Mouse (Mus musculus): ENCODE data around the gene Gas7. TPM values are rescaled to one million over a fixed set of nuclear protein-coding genes. Genes with fewer than 3 reads are reported as not detected.

Gene Gas7
- polyA plus RNA-seq, 1 experiment from 2014 or later: 2.3 TPM

- Histone ChIP-seq H3K4me3 (ENCODE audit: low read depth, low read length) (no peak overlapping the region), H3K36me3 (ENCODE audit: control insufficient read depth, insufficient read depth, low read length) (no peaks in the 10 kb centered on the region), H3K4me2 (no peak overlapping the region), H3K9ac (ENCODE audit: low read depth, low read length) (no peak overlapping the region), H3K27ac (ENCODE audit: low read depth, low read length) (no peak overlapping the region), H3K27me3 (replicated peaks; ENCODE audit: control insufficient read depth, insufficient read depth, low read length) (no peaks in the 10 kb centered on the region), H3K4me1 (replicated peaks; ENCODE audit: control insufficient read depth, insufficient read depth, low read length) (no peaks in the 10 kb centered on the region), H3K9me3 (ENCODE audit: control insufficient read depth, low read length) (no peaks in the 10 kb centered on the region)
- ATAC-seq (replicated peaks; ENCODE audit: low FRiP score): no peak
- no peak for DNase-seq (ENCODE audit: low spot score)
- 68% methylated on average over 1 of the region's 1 CpGs for WGBS
Measured at GRCm38 (mm10) chr11:67509219-67509876, 54.1 kb downstream of the Gas7 start.

- peaks cover 4% of the 10 kb centered on the region; the same call in 1 of the 2 replicates for H3K4me1 ChIP-seq (replicated peaks; ENCODE audit: control insufficient read depth, insufficient read depth, low read length)
- H3K4me2 ChIP-seq: no peak overlapping the region
- ATAC-seq (replicated peaks; ENCODE audit: low FRiP score): no peak
- no peak overlapping the region for H3K4me3 ChIP-seq (ENCODE audit: low read depth, low read length)
- no peaks in the 10 kb centered on the region for H3K36me3 ChIP-seq (ENCODE audit: control insufficient read depth, insufficient read depth, low read length)
- no peak for DNase-seq (ENCODE audit: low spot score)
- no peaks in the 10 kb centered on the region for H3K27me3 ChIP-seq (replicated peaks; ENCODE audit: control insufficient read depth, insufficient read depth, low read length)
- no peak overlapping the region for H3K27ac ChIP-seq (ENCODE audit: low read depth, low read length)
- WGBS: 81% methylated on average over 4 of the region's 4 CpGs
- no peaks in the 10 kb centered on the region for H3K9me3 ChIP-seq (ENCODE audit: control insufficient read depth, low read length)
- no peak overlapping the region for H3K9ac ChIP-seq (ENCODE audit: low read depth, low read length)
Measured at GRCm38 (mm10) chr11:67510831-67511230, 55.6 kb downstream of the Gas7 start.

- Histone ChIP-seq H3K36me3 (ENCODE audit: control insufficient read depth, insufficient read depth, low read length) (no peaks in the 10 kb centered on the region), H3K27ac (ENCODE audit: low read depth, low read length) (no peak overlapping the region), H3K4me2 (no peak overlapping the region), H3K9ac (ENCODE audit: low read depth, low read length) (no peak overlapping the region), H3K27me3 (replicated peaks; ENCODE audit: control insufficient read depth, insufficient read depth, low read length) (no peaks in the 10 kb centered on the region), H3K4me3 (ENCODE audit: low read depth, low read length) (no peak overlapping the region), H3K9me3 (ENCODE audit: control insufficient read depth, low read length) (no peaks in the 10 kb centered on the region), H3K4me1 (replicated peaks; ENCODE audit: control insufficient read depth, insufficient read depth, low read length) (peaks cover 4% of the 10 kb centered on the region; the same call in 1 of the 2 replicates)
- WGBS: 86% methylated on average over 4 of the region's 4 CpGs
- no peak for ATAC-seq (replicated peaks; ENCODE audit: low FRiP score)
- no peak for DNase-seq (ENCODE audit: low spot score)
Measured at GRCm38 (mm10) chr11:67513001-67513400, 57.8 kb downstream of the Gas7 start.

- Histone ChIP-seq H3K27me3 (replicated peaks; ENCODE audit: control insufficient read depth, insufficient read depth, low read length) (no peaks in the 10 kb centered on the region), H3K4me1 (replicated peaks; ENCODE audit: control insufficient read depth, insufficient read depth, low read length) (peaks cover 4% of the 10 kb centered on the region; the same call in 1 of the 2 replicates), H3K4me2 (no peak overlapping the region), H3K9me3 (ENCODE audit: control insufficient read depth, low read length) (no peaks in the 10 kb centered on the region), H3K27ac (ENCODE audit: low read depth, low read length) (no peak overlapping the region), H3K36me3 (ENCODE audit: control insufficient read depth, insufficient read depth, low read length) (no peaks in the 10 kb centered on the region), H3K9ac (ENCODE audit: low read depth, low read length) (no peak overlapping the region), H3K4me3 (ENCODE audit: low read depth, low read length) (no peak overlapping the region)
- no peak for DNase-seq (ENCODE audit: low spot score)
- no peak for ATAC-seq (replicated peaks; ENCODE audit: low FRiP score)
- WGBS: 86% methylated on average over 8 of the region's 8 CpGs
Measured at GRCm38 (mm10) chr11:67514401-67514800, 59.2 kb downstream of the Gas7 start.

- Histone ChIP-seq H3K9ac (ENCODE audit: low read depth, low read length) (no peak overlapping the region), H3K9me3 (ENCODE audit: control insufficient read depth, low read length) (no peaks in the 10 kb centered on the region), H3K27ac (ENCODE audit: low read depth, low read length) (no peak overlapping the region), H3K4me1 (replicated peaks; ENCODE audit: control insufficient read depth, insufficient read depth, low read length) (peaks cover 4% of the 10 kb centered on the region; the same call in 1 of the 2 replicates), H3K36me3 (ENCODE audit: control insufficient read depth, insufficient read depth, low read length) (no peaks in the 10 kb centered on the region), H3K4me2 (no peak overlapping the region), H3K4me3 (ENCODE audit: low read depth, low read length) (no peak overlapping the region), H3K27me3 (replicated peaks; ENCODE audit: control insufficient read depth, insufficient read depth, low read length) (no peaks in the 10 kb centered on the region)
- DNase-seq (ENCODE audit: low spot score): no peak
- WGBS: 41% methylated on average over 5 of the region's 5 CpGs
- ATAC-seq (replicated peaks; ENCODE audit: low FRiP score): no peak
Measured at GRCm38 (mm10) chr11:67515020-67515911, 60.0 kb downstream of the Gas7 start.

- ATAC-seq (replicated peaks; ENCODE audit: low FRiP score): no peak
- peaks cover 4% of the 10 kb centered on the region; the same call in 1 of the 2 replicates for H3K4me1 ChIP-seq (replicated peaks; ENCODE audit: control insufficient read depth, insufficient read depth, low read length)
- 74% methylated on average over 3 of the region's 3 CpGs for WGBS
- H3K9me3 ChIP-seq (ENCODE audit: control insufficient read depth, low read length): no peaks in the 10 kb centered on the region
- no peak overlapping the region for H3K9ac ChIP-seq (ENCODE audit: low read depth, low read length)
- H3K27me3 ChIP-seq (replicated peaks; ENCODE audit: control insufficient read depth, insufficient read depth, low read length): no peaks in the 10 kb centered on the region
- no peak overlapping the region for H3K27ac ChIP-seq (ENCODE audit: low read depth, low read length)
- no peak overlapping the region for H3K4me2 ChIP-seq
- no peak overlapping the region for H3K4me3 ChIP-seq (ENCODE audit: low read depth, low read length)
- DNase-seq (ENCODE audit: low spot score): no peak
- no peaks in the 10 kb centered on the region for H3K36me3 ChIP-seq (ENCODE audit: control insufficient read depth, insufficient read depth, low read length)
Measured at GRCm38 (mm10) chr11:67515912-67516305, 60.7 kb downstream of the Gas7 start.

GRCm38 (mm10) chr11:67517748-67518147, 62.5 kb downstream of the Gas7 start:
- Histone ChIP-seq H3K27ac (ENCODE audit: low read depth, low read length) (no peak overlapping the region), H3K27me3 (replicated peaks; ENCODE audit: control insufficient read depth, insufficient read depth, low read length) (no peaks in the 10 kb centered on the region), H3K4me1 (replicated peaks; ENCODE audit: control insufficient read depth, insufficient read depth, low read length) (peaks cover 4% of the 10 kb centered on the region; the same call in 1 of the 2 replicates), H3K9me3 (ENCODE audit: control insufficient read depth, low read length) (no peaks in the 10 kb centered on the region), H3K4me3 (ENCODE audit: low read depth, low read length) (no peak overlapping the region), H3K9ac (ENCODE audit: low read depth, low read length) (no peak overlapping the region), H3K4me2 (no peak overlapping the region), H3K36me3 (ENCODE audit: control insufficient read depth, insufficient read depth, low read length) (no peaks in the 10 kb centered on the region)
- no peak for ATAC-seq (replicated peaks; ENCODE audit: low FRiP score)
- no peak for DNase-seq (ENCODE audit: low spot score)
- WGBS: 60% methylated on average over 2 of the region's 2 CpGs

DNA sequence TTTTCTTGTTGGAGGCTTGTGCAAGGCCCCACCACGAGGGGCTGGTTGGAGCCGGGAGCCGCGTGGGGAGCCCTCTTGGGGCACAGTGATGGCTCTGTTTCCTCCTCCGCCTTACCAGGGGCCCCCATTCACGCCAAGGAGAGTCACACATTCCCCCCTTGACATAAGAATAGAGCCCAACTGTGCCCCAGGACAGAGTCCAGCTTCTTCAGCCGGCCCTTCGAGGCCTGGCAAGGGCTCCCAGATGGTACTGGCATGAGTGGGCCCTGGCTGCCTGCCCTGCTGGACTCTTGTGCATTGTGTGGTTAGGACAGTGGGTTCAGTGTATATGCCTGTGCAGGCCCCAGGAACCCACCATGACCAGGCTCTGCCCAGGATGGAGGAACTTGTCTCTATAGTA, 63.7 kb downstream of the Gas7 start:
- WGBS: 92% methylated on average over 8 of the region's 8 CpGs
- Histone ChIP-seq H3K4me2 (no peak overlapping the region), H3K9me3 (ENCODE audit: control insufficient read depth, low read length) (no peaks in the 10 kb centered on the region), H3K4me3 (ENCODE audit: low read depth, low read length) (no peak overlapping the region), H3K9ac (ENCODE audit: low read depth, low read length) (no peak overlapping the region), H3K27ac (ENCODE audit: low read depth, low read length) (no peak overlapping the region), H3K27me3 (replicated peaks; ENCODE audit: control insufficient read depth, insufficient read depth, low read length) (no peaks in the 10 kb centered on the region), H3K4me1 (replicated peaks; ENCODE audit: control insufficient read depth, insufficient read depth, low read length) (peaks cover 4% of the 10 kb centered on the region; the same call in 1 of the 2 replicates), H3K36me3 (ENCODE audit: control insufficient read depth, insufficient read depth, low read length) (no peaks in the 10 kb centered on the region)
- DNase-seq (ENCODE audit: low spot score) (no peak), ATAC-seq (replicated peaks; ENCODE audit: low FRiP score) (no peak)
